Mouse (Mus musculus): ENCODE results near the gene Stard5.

DNA sequence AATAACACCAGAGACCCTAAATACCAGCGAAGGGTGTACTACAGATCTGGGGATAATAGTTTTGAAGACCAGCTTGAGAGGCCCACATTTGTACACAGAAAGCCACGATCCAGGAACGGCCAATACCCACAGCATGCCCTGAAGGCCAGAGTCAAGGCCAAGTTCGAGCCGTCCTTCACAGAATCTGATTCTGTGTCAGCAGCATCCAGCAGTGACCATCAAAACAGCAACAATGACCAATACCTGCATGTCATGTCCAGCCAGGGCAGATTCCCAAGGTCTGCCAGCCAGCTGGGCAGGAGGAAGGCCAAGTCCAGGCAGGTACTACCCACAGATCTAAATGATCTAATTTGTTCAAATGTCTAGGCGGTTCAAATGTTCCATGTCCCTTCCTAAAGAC is 9.2 kb upstream of the Stard5 start:
- no peak for TF ChIP-seq CTCF (conservative IDR thresholded peaks at IDR 0.05; ENCODE audit: insufficient read depth, insufficient read length, low read depth, low read length)
- TF ChIP-seq POLR2A (IDR thresholded peaks at IDR 0.05; ENCODE audit: low read depth, low read length), result no peak
